Mouse (Mus musculus) bone marrow, adult 2 months (tissue): ENCODE measurements around the gene Cdc14a.

Experiments
- CTCF ChIP-seq: fragments of 200-500 bp; IDR thresholded peaks from 2 replicates; pipeline ENCODE4 v1.5.1; 2011; ENCODE audit warnings: low read length, control low read depth; ENCODE audit not compliant: control insufficient read depth, insufficient read depth
- POLR2A ChIP-seq: fragments of 200-500 bp; IDR thresholded peaks from 2 replicates; pipeline ENCODE4 v1.6.1; 2011; ENCODE audit warnings: low read depth, mild to moderate bottlenecking, control low read depth, low read length, borderline replicate concordance; ENCODE audit not compliant: control insufficient read depth

DNA sequence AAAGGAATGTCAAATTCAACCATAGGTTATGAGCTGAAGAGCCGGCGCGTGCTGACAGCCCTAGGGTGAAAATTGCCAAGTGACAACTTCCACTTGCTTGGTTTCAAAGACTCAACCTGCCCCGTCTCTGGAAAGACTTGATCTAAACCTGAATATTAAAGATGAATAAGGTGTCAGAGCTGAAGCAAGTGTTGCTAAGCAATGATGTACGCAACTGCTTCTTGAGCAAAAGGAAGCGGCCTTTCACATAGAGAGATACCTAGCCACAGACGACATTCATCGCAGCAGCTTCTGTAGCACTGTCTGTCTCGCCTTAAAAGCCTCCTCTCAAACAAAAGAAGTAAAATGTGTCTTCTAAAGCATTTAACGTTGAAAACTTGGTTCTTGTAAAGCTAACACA is 113.8 kb downstream of the Cdc14a start:
- TF ChIP-seq CTCF (no peak), POLR2A (no peak)
